28 mouse cellular contexts compared by ENCODE assay signal in genomic region chr14:41111031-41111668, GRCm38 (mm10). TPM values are rescaled to one million over a fixed set of nuclear protein-coding genes. Genes with fewer than 3 reads are reported as not detected.
DNase-seq lines count a peak whose midpoint lies in the region; ATAC-seq and TF ChIP-seq lines count a peak whose summit lies in the region.
"Had no signal": no experiment of that assay in that cellular context is flagged by ENCODE, and none has a peak within 500 bp of the region (broad histone marks: within the 10 kb centered on the region; RNA-seq: fewer than 3 reads in every experiment).

No protein-coding gene starts in this region.

- ATAC-seq in stomach, embryonic 16.5 days (ENCODE audit: insufficient read depth, low FRiP score), result peak; percentile 33; the same call in 1 of the 2 replicates
- no peak for ATAC-seq in stomach, postnatal 0 days (ENCODE audit: low FRiP score, low TSS enrichment)
- ATAC-seq in liver, embryonic 15.5 days (ENCODE audit: insufficient read depth), result 0 out of 2 replicates have a peak, but pooled peaks have one; percentile 23
- ATAC-seq in liver, postnatal 0 days, result 0 out of 2 replicates have a peak, but pooled peaks have one; percentile 6
- ATAC-seq: activated CD4-positive, CD25-positive, alpha-beta regulatory T cell, adult 4 months; forebrain, embryonic 13.5 days; forebrain, embryonic 15.5 days; Patski had no signal

- TF ChIP-seq EP300 in stomach, postnatal 0 days (optimal IDR thresholded peaks at IDR 0.05), result no peak
- no peak for TF ChIP-seq EP300 in liver, postnatal 0 days (IDR thresholded peaks at IDR 0.05; ENCODE audit: low read depth)

- no peak for TF ChIP-seq POLR2A in liver, adult 2 months (IDR thresholded peaks at IDR 0.05; ENCODE audit: extremely low read depth, insufficient read depth, low read length)

- H3K79me2 ChIP-seq in liver, adult 2 months (ENCODE audit: control insufficient read depth, insufficient read depth, low read length), result peaks cover 6% of the 10 kb centered on the region; the same call in 1 of the 2 replicates

- H3K27ac ChIP-seq in liver, adult 2 months (replicated peaks; ENCODE audit: insufficient read depth, low read depth, low read length), result peak overlapping the region; percentile 69
- no peak overlapping the region for H3K27ac ChIP-seq in stomach, embryonic 16.5 days (ENCODE audit: low read length)
- no peak overlapping the region for H3K27ac ChIP-seq in stomach, postnatal 0 days (replicated peaks)
- no peak overlapping the region; the same call in 1 of the 2 replicates for H3K27ac ChIP-seq in liver, embryonic 15.5 days (replicated peaks)
- H3K27ac ChIP-seq in liver, postnatal 0 days (ENCODE audit: low read depth), result peak overlapping the region; percentile 31; the same call in 1 of the 2 replicates
- H3K27ac ChIP-seq: embryonic facial prominence, embryonic 10.5 days; embryonic facial prominence, embryonic 12.5 days; forebrain, embryonic 13.5 days; forebrain, embryonic 15.5 days had no signal

- peak overlapping the region; percentile 43 for H3K9ac ChIP-seq in liver, adult 2 months (ENCODE audit: low read depth, low read length)
- no peak overlapping the region for H3K9ac ChIP-seq in stomach, embryonic 16.5 days (ENCODE audit: low read length)
- H3K9ac ChIP-seq in stomach, postnatal 0 days (ENCODE audit: low read length), result no peak overlapping the region
- no peak overlapping the region for H3K9ac ChIP-seq in liver, embryonic 15.5 days
- H3K9ac ChIP-seq in liver, postnatal 0 days (replicated peaks), result 0 out of 2 replicates have a peak overlapping the region, but pooled peaks have one; percentile 16
- H3K9ac ChIP-seq: embryonic facial prominence, embryonic 12.5 days; forebrain, embryonic 13.5 days; forebrain, embryonic 15.5 days had no signal

- H3K4me3 ChIP-seq in liver, adult 2 months (ENCODE audit: insufficient read depth, low read depth, low read length), result peak overlapping the region; percentile 1; the same call in 1 of the 2 replicates
- H3K4me3 ChIP-seq in stomach, embryonic 16.5 days (replicated peaks; ENCODE audit: low read length), result no peak overlapping the region
- no peak overlapping the region for H3K4me3 ChIP-seq in stomach, postnatal 0 days (ENCODE audit: low read depth, low read length)
- no peak overlapping the region for H3K4me3 ChIP-seq in liver, embryonic 15.5 days (replicated peaks)
- H3K4me3 ChIP-seq in liver, postnatal 0 days (ENCODE audit: low read depth, low read length), result no peak overlapping the region
- H3K4me3 ChIP-seq: embryonic facial prominence, embryonic 10.5 days; embryonic facial prominence, embryonic 12.5 days; forebrain, embryonic 13.5 days; forebrain, embryonic 15.5 days had no signal

- H3K36me3 ChIP-seq in liver, adult 2 months (ENCODE audit: control insufficient read depth, insufficient read depth, low read length), result peaks cover 85% of the 10 kb centered on the region
- no peaks in the 10 kb centered on the region for H3K36me3 ChIP-seq in stomach, embryonic 16.5 days (ENCODE audit: control insufficient read depth, insufficient read depth, low read length)
- no peaks in the 10 kb centered on the region for H3K36me3 ChIP-seq in stomach, postnatal 0 days (ENCODE audit: control insufficient read depth, insufficient read depth, low read length)
- no peaks in the 10 kb centered on the region for H3K36me3 ChIP-seq in liver, embryonic 15.5 days (replicated peaks)
- peaks cover 9% of the 10 kb centered on the region; the same call in 1 of the 2 replicates for H3K36me3 ChIP-seq in liver, postnatal 0 days (replicated peaks; ENCODE audit: insufficient read depth, low read length)
- H3K36me3 ChIP-seq: embryonic facial prominence, embryonic 10.5 days; embryonic facial prominence, embryonic 12.5 days; forebrain, embryonic 15.5 days; G1E had no signal

- 22% methylated on average over 7 of the region's 7 CpGs for WGBS in liver, adult 2 months
- WGBS in stomach, embryonic 16.5 days, result 75% methylated on average over 7 of the region's 7 CpGs
- 70% methylated on average over 7 of the region's 7 CpGs for WGBS in stomach, postnatal 0 days
- WGBS in liver, embryonic 15.5 days (ENCODE audit: insufficient replicate concordance), result 58% methylated on average over 7 of the region's 7 CpGs
- 64% methylated on average over 7 of the region's 7 CpGs for WGBS in liver, postnatal 0 days (ENCODE audit: insufficient replicate concordance)

- H3K4me2 ChIP-seq in stomach, embryonic 16.5 days (ENCODE audit: low read depth, low read length), result no peak overlapping the region
- no peak overlapping the region for H3K4me2 ChIP-seq in stomach, postnatal 0 days (replicated peaks; ENCODE audit: low read depth)
- no peak overlapping the region for H3K4me2 ChIP-seq in liver, embryonic 15.5 days
- peak overlapping the region; percentile 59 for H3K4me2 ChIP-seq in liver, postnatal 0 days (ENCODE audit: low read depth, low read length)
- H3K4me2 ChIP-seq: embryonic facial prominence, embryonic 12.5 days; forebrain, embryonic 13.5 days; forebrain, embryonic 15.5 days had no signal

- TF ChIP-seq CTCF in liver, adult 2 months (IDR thresholded peaks at IDR 0.05; ENCODE audit: low read depth, low read length), result no peak
- no peak for TF ChIP-seq CTCF in stomach, postnatal 0 days (IDR thresholded peaks at IDR 0.05; ENCODE audit: low read depth)
- no peak for TF ChIP-seq CTCF in liver, postnatal 0 days (IDR thresholded peaks at IDR 0.05; ENCODE audit: low read depth)

- H3K9me3 ChIP-seq in stomach, embryonic 16.5 days (replicated peaks; ENCODE audit: control insufficient read depth, low read length), result no peaks in the 10 kb centered on the region
- no peaks in the 10 kb centered on the region for H3K9me3 ChIP-seq in stomach, postnatal 0 days (ENCODE audit: control insufficient read depth, low read length)
- no peaks in the 10 kb centered on the region for H3K9me3 ChIP-seq in liver, embryonic 15.5 days (replicated peaks)
- no peaks in the 10 kb centered on the region for H3K9me3 ChIP-seq in liver, postnatal 0 days (ENCODE audit: low read length)
- H3K9me3 ChIP-seq: embryonic facial prominence, embryonic 10.5 days; embryonic facial prominence, embryonic 12.5 days; forebrain, embryonic 13.5 days; forebrain, embryonic 15.5 days; G1E had no signal

- DNase-seq in liver, adult 2 months (ENCODE audit: extremely low read depth, low read depth, low spot score), result peak; percentile 74
- no peak for DNase-seq in liver
- DNase-seq in stomach, postnatal 0 days (ENCODE audit: low spot score), result no peak
- no peak for DNase-seq in liver, postnatal 0 days
- DNase-seq in gastrocnemius, postnatal 10 days, result no peak
- DNase-seq in heart, adult 18-20 months, result no peak
- DNase-seq: adrenal gland, adult 8-10 months; adrenal gland, postnatal 14 days; adrenal gland, postnatal 36 days; cerebellum, adult 11-12 months; cerebellum, adult 2 months; cerebellum, adult 9-10 months; cerebellum, postnatal 10 days; cerebellum, postnatal 25 days had no signal

- no peaks in the 10 kb centered on the region for H3K27me3 ChIP-seq in liver, adult 2 months (ENCODE audit: control insufficient read depth, insufficient read depth, low read length)
- H3K27me3 ChIP-seq in stomach, embryonic 16.5 days (ENCODE audit: control insufficient read depth, insufficient read depth, low read length), result no peaks in the 10 kb centered on the region
- H3K27me3 ChIP-seq in stomach, postnatal 0 days (ENCODE audit: control insufficient read depth, insufficient read depth, low read length), result no peaks in the 10 kb centered on the region
- no peaks in the 10 kb centered on the region for H3K27me3 ChIP-seq in liver, embryonic 15.5 days
- no peaks in the 10 kb centered on the region for H3K27me3 ChIP-seq in liver, postnatal 0 days (ENCODE audit: insufficient read depth, low read length)
- H3K27me3 ChIP-seq: embryonic facial prominence, embryonic 12.5 days; forebrain, embryonic 13.5 days; forebrain, embryonic 15.5 days had no signal

- peaks cover 26% of the 10 kb centered on the region for H3K4me1 ChIP-seq in liver, adult 2 months (ENCODE audit: control insufficient read depth, insufficient read depth, low read length)
- no peaks in the 10 kb centered on the region for H3K4me1 ChIP-seq in stomach, embryonic 16.5 days (ENCODE audit: control insufficient read depth, insufficient read depth, low read length)
- no peaks in the 10 kb centered on the region for H3K4me1 ChIP-seq in stomach, postnatal 0 days (replicated peaks; ENCODE audit: control insufficient read depth, insufficient read depth)
- peaks cover 5% of the 10 kb centered on the region for H3K4me1 ChIP-seq in liver, embryonic 15.5 days (replicated peaks)
- peaks cover 3% of the 10 kb centered on the region; the same call in 1 of the 2 replicates for H3K4me1 ChIP-seq in liver, postnatal 0 days (ENCODE audit: insufficient read depth)
- H3K4me1 ChIP-seq: embryonic facial prominence, embryonic 10.5 days; embryonic facial prominence, embryonic 12.5 days; forebrain, embryonic 13.5 days; forebrain, embryonic 15.5 days had no signal

RNA-seq across cellular contexts. Expression of gene Mat1a, which starts 6.3 kb away (rescaled TPM):
- 2,681 and 2,768 TPM in 2 replicates for total RNA-seq in liver, adult 2 months (2014; rRNA removed)
- 1,412 and 1,958 TPM in 2 replicates for polyA plus RNA-seq in liver, adult 2 months (2012; rRNA removed)
- polyA plus RNA-seq in stomach, embryonic 16.5 days (2015; fragmentation: Nextera tagmentation; extraction: Ambion mirVana), result 9.0 and 9.3 TPM in 2 replicates
- 0.75 and 2.0 TPM in 2 replicates for polyA plus RNA-seq in stomach, postnatal 0 days (2015; fragmentation: Nextera tagmentation; extraction: Ambion mirVana)
- polyA plus RNA-seq in liver, embryonic 15.5 days (2015; fragmentation: Nextera tagmentation; extraction: Ambion mirVana), result 55.9 and 83.9 TPM in 2 replicates
- 1,129 and 1,137 TPM in 2 replicates for polyA plus RNA-seq in liver, postnatal 0 days (2015; fragmentation: Nextera tagmentation; extraction: Ambion mirVana)
- total RNA-seq in gastrocnemius, postnatal 10 days (2021), result under 1 TPM in 1 of 2 experiments, not detected in 1; 0.52 TPM
- total RNA-seq in heart, adult 18-20 months (2021), result not detected
- polyA plus RNA-seq: activated CD4-positive, CD25-positive, alpha-beta regulatory T cell, adult 4 months; C2C12; cerebellum, adult 2 months; embryonic facial prominence, embryonic 10.5 days; embryonic facial prominence, embryonic 12.5 days; forebrain, embryonic 11.5 days; forebrain, embryonic 13.5 days; forebrain, embryonic 15.5 days; G1E; Patski had no signal

RNA-seq across cellular contexts. Expression of gene Sftpa1, which starts 20.4 kb away (rescaled TPM):
- total RNA-seq in liver, adult 2 months (2014; rRNA removed), result 0.40 and 0.46 TPM in 2 replicates
- 0.17 and 0.48 TPM in 2 replicates for polyA plus RNA-seq in liver, adult 2 months (2012; rRNA removed)
- polyA plus RNA-seq in stomach, embryonic 16.5 days (2015; fragmentation: Nextera tagmentation; extraction: Ambion mirVana), result not detected in 2 replicates
- polyA plus RNA-seq in stomach, postnatal 0 days (2015; fragmentation: Nextera tagmentation; extraction: Ambion mirVana), result 0.06 TPM in 1 of 2 replicates, not detected in the other
- polyA plus RNA-seq in liver, embryonic 15.5 days (2015; fragmentation: Nextera tagmentation; extraction: Ambion mirVana), result 0.02 and 0.14 TPM in 2 replicates
- polyA plus RNA-seq in liver, postnatal 0 days (2015; fragmentation: Nextera tagmentation; extraction: Ambion mirVana), result 0.33 and 1.3 TPM in 2 replicates
- not detected for total RNA-seq in gastrocnemius, postnatal 10 days (2021)
- total RNA-seq in heart, adult 18-20 months (2021), result 1 to 10 TPM in 1 of 2 experiments, not detected in 1; 6.4 TPM
- polyA plus RNA-seq: activated CD4-positive, CD25-positive, alpha-beta regulatory T cell, adult 4 months; C2C12; cerebellum, adult 2 months; cortical plate, adult 2 months; embryonic facial prominence, embryonic 10.5 days; embryonic facial prominence, embryonic 12.5 days; embryonic facial prominence, embryonic 14.5 days; forebrain, embryonic 11.5 days; forebrain, embryonic 13.5 days; forebrain, embryonic 15.5 days; G1E; Patski had no signal

RNA-seq across cellular contexts. Expression of gene Dydc1, which starts 38.4 kb away (rescaled TPM):
- total RNA-seq in liver, adult 2 months (2014; rRNA removed), result not detected in 2 replicates
- not detected in 2 replicates for polyA plus RNA-seq in liver, adult 2 months (2012; rRNA removed)
- not detected in 2 replicates for polyA plus RNA-seq in stomach, embryonic 16.5 days (2015; fragmentation: Nextera tagmentation; extraction: Ambion mirVana)
- polyA plus RNA-seq in stomach, postnatal 0 days (2015; fragmentation: Nextera tagmentation; extraction: Ambion mirVana), result not detected in 2 replicates
- not detected in 2 replicates for polyA plus RNA-seq in liver, embryonic 15.5 days (2015; fragmentation: Nextera tagmentation; extraction: Ambion mirVana)
- not detected in 2 replicates for polyA plus RNA-seq in liver, postnatal 0 days (2015; fragmentation: Nextera tagmentation; extraction: Ambion mirVana)
- total RNA-seq in gastrocnemius, postnatal 10 days (2021), result not detected
- not detected for total RNA-seq in heart, adult 18-20 months (2021)
- total RNA-seq: adrenal gland, adult 18-20 months; adrenal gland, postnatal 14 days; G1E had no signal
- polyA plus RNA-seq: activated CD4-positive, CD25-positive, alpha-beta regulatory T cell, adult 4 months; C2C12; cerebellum, adult 2 months; embryonic facial prominence, embryonic 10.5 days; embryonic facial prominence, embryonic 12.5 days; forebrain, embryonic 11.5 days; G1E; Patski had no signal

RNA-seq across cellular contexts. Expression of gene Mbl1, which starts 40.1 kb away (rescaled TPM):
- total RNA-seq in liver, adult 2 months (2014; rRNA removed), result 199 and 293 TPM in 2 replicates
- polyA plus RNA-seq in liver, adult 2 months (2012; rRNA removed), result 92.4 and 106 TPM in 2 replicates
- 1.7 and 2.2 TPM in 2 replicates for polyA plus RNA-seq in stomach, embryonic 16.5 days (2015; fragmentation: Nextera tagmentation; extraction: Ambion mirVana)
- polyA plus RNA-seq in stomach, postnatal 0 days (2015; fragmentation: Nextera tagmentation; extraction: Ambion mirVana), result 0.29 TPM in 1 of 2 replicates, not detected in the other
- polyA plus RNA-seq in liver, embryonic 15.5 days (2015; fragmentation: Nextera tagmentation; extraction: Ambion mirVana), result 32.3 and 33.2 TPM in 2 replicates
- 66.5 and 67.0 TPM in 2 replicates for polyA plus RNA-seq in liver, postnatal 0 days (2015; fragmentation: Nextera tagmentation; extraction: Ambion mirVana)
- total RNA-seq in gastrocnemius, postnatal 10 days (2021), result under 1 TPM in 1 of 2 experiments, not detected in 1; 0.52 TPM
- not detected for total RNA-seq in heart, adult 18-20 months (2021)
- total RNA-seq: adrenal gland, adult 18-20 months; adrenal gland, adult 8-10 months had no signal
- polyA plus RNA-seq: activated CD4-positive, CD25-positive, alpha-beta regulatory T cell, adult 4 months; C2C12; cerebellum, adult 2 months; cortical plate, adult 2 months; embryonic facial prominence, embryonic 10.5 days; embryonic facial prominence, embryonic 12.5 days; embryonic facial prominence, embryonic 14.5 days; forebrain, embryonic 11.5 days; forebrain, embryonic 13.5 days; forebrain, embryonic 15.5 days; G1E; Patski had no signal

RNA-seq across cellular contexts. Expression of gene Dydc2, which starts 42.1 kb away (rescaled TPM):
- total RNA-seq in liver, adult 2 months (2014; rRNA removed), result not detected in 2 replicates
- not detected in 2 replicates for polyA plus RNA-seq in liver, adult 2 months (2012; rRNA removed)
- polyA plus RNA-seq in stomach, embryonic 16.5 days (2015; fragmentation: Nextera tagmentation; extraction: Ambion mirVana), result not detected in 2 replicates
- polyA plus RNA-seq in stomach, postnatal 0 days (2015; fragmentation: Nextera tagmentation; extraction: Ambion mirVana), result not detected in 2 replicates
- polyA plus RNA-seq in liver, embryonic 15.5 days (2015; fragmentation: Nextera tagmentation; extraction: Ambion mirVana), result not detected in 2 replicates
- polyA plus RNA-seq in liver, postnatal 0 days (2015; fragmentation: Nextera tagmentation; extraction: Ambion mirVana), result not detected in 2 replicates
- not detected for total RNA-seq in gastrocnemius, postnatal 10 days (2021)
- not detected for total RNA-seq in heart, adult 18-20 months (2021)
- total RNA-seq: G1E had no signal
- polyA plus RNA-seq: activated CD4-positive, CD25-positive, alpha-beta regulatory T cell, adult 4 months; embryonic facial prominence, embryonic 10.5 days; G1E had no signal

Comparison
In these comparisons a context has a peak if more than half of its experiments do, and no peak if none do; other contexts are left out.
1. H3K27ac ChIP-seq: peak in liver, adult 2 months (single experiment) and liver, postnatal 0 days (single experiment); none in stomach, embryonic 16.5 days (single experiment), stomach, postnatal 0 days (single experiment) and liver, embryonic 15.5 days (single experiment).
2. H3K9ac ChIP-seq: peak in liver, adult 2 months (single experiment) and liver, postnatal 0 days (single experiment); none in stomach, embryonic 16.5 days (single experiment), stomach, postnatal 0 days (single experiment) and liver, embryonic 15.5 days (single experiment).
3. RNA of gene Mat1a, which starts 6.3 kb away (polyA plus RNA-seq): 1,412 to 1,958 TPM in liver, adult 2 months and 1,129 to 1,137 TPM in liver, postnatal 0 days; 55.9 to 83.9 TPM in liver, embryonic 15.5 days, 9.0 to 9.3 TPM in stomach, embryonic 16.5 days and 0.75 to 2.0 TPM in stomach, postnatal 0 days; every median in the first group is over 10 times any median in the second.